Mouse (Mus musculus) adrenal gland, postnatal 14 days (tissue): ENCODE measurements at regions not wholly inside any gene's neighbourhood (a gene's known extent, or its start where the extent isn't known, plus 50 kb on each side); places are given as distances from the start of the nearest gene placed in this dataset.
"Not testable (repeated sequence)": the region's sequence is repeated elsewhere in the genome, so short reads cannot be mapped to it uniquely, and the experiment has no call there.

ENCODE experiments used
- DNase-seq: peaks from one replicate; pipeline ENCODE4 v3.0.0; 2021; ENCODE audit warnings: mixed read lengths

DNA sequence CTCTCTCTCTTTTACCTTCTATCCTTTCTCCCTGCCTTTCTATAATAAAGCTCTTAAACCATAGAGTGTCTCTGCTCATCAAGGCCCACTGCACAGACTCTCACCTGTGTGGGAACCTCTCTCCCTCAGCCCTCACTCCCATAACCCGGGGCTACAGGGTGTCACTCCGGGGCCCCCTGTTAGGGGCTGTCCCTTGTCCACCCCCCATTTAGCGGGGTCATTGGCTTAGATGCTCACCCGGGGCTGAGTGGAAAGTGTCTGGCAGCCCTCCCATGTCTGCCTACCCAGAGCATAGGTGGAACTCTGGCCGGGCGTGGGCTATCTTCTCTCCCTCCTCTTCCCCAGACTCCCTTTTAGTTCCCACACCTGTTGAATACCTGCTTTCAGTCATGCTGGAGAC lies 116.4 kb downstream of the Zfp993 start:
- peak; percentile 5 for DNase-seq

GRCm38 (mm10) chr4:146739775-146740174 lies 129.0 kb downstream of the Zfp993 start:
- DNase-seq: not testable (repeated sequence)

DNA sequence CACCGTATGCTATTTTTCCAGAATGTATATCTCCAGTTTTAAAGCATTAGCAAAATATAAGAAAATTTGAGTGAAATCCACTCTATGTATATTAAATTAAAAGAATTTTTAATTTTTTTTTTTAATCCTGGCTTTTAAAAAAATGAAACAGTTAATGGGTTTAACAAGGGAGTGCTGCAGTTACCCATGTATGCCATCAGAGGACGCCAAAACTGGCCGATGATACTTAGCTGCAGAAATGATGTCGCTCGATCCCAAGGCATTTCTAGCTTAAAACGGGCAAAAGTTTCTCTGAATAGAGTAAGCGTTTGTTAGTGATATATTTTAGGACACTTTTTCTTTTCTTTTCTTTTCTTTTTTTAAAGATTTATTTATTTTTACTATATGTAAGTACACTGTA lies 129.9 kb downstream of the Zfp993 start:
- not testable (repeated sequence) for DNase-seq

DNA sequence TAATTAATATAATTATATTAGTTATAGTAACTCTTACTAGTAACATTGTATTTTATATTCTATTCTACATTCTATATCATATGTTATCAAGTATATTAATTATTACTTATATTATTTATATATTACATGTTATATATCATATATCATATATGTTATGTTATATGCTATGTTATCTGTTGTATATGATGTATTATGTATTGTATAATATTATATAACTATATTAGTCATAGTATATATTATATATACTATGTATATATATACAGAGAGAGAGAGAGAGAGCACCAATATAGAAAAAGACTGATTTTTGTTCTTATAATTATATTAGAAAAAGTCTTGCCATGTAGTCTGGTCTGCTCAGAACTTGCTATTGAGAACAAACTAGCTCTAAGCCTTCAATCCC lies 133.0 kb downstream of the Zfp993 start:
- DNase-seq: not testable (repeated sequence)
